Mouse (Mus musculus) embryonic fibroblast, embryonic 13.5 days (primary cell): Measurements from ENCODE around the gene Cd37.

Experiments used
- CTCF ChIP-seq: IDR thresholded peaks from 2 replicates; pipeline ENCODE4 v1.5.1; 2011; ENCODE audit warnings: mild to moderate bottlenecking, control low read depth, low read length, moderate library complexity, borderline replicate concordance; ENCODE audit not compliant: insufficient read depth
- POLR2A ChIP-seq: IDR thresholded peaks from 2 replicates; pipeline ENCODE4 v1.6.1; 2011; ENCODE audit warnings: low read depth, mild to moderate bottlenecking, control low read depth, low read length, moderate library complexity

- no peak for TF ChIP-seq POLR2A
- TF ChIP-seq CTCF, result no peak
Observed at GRCm38 (mm10) chr7:45232716-45233465, 6.0 kb downstream of the Cd37 start.
